Mouse (Mus musculus) testis, adult 2 months (tissue): Measurements from ENCODE around the gene Plbd2. TPM values are rescaled to one million over a fixed set of nuclear protein-coding genes. Genes with fewer than 3 reads are reported as not detected.

ENCODE experiments used
- H3K27ac ChIP-seq: fragments of 200-500 bp; 2 replicates; pipeline ENCODE4 v1.5.1; 2012; ENCODE audit warnings: low read depth, low read length; ENCODE audit not compliant: control insufficient read depth, insufficient read depth
- H3K27me3 ChIP-seq: fragments of 200-500 bp; 2 replicates; pipeline ENCODE4 v1.6.1; 2012; ENCODE audit warnings: mild to moderate bottlenecking, low read length, moderate library complexity; ENCODE audit not compliant: control insufficient read depth, insufficient read depth
- H3K36me3 ChIP-seq: fragments of 200-500 bp; 2 replicates; pipeline ENCODE4 v1.6.1; 2012; ENCODE audit warnings: mild to moderate bottlenecking, low read length; ENCODE audit not compliant: control insufficient read depth, insufficient read depth
- H3K4me1 ChIP-seq: fragments of 200-500 bp; 2 replicates; pipeline ENCODE4 v1.6.1; 2012; ENCODE audit warnings: low read length; ENCODE audit not compliant: control insufficient read depth, insufficient read depth
- H3K4me3 ChIP-seq: fragments of 200-500 bp; 2 replicates; pipeline ENCODE4 v1.5.1; 2012; ENCODE audit warnings: low read depth, mild to moderate bottlenecking, low read length, moderate library complexity, mixed read lengths; ENCODE audit not compliant: control insufficient read depth
- CTCF ChIP-seq: fragments of 200-500 bp; IDR thresholded peaks from 2 replicates; pipeline ENCODE4 v1.5.1; 2012; ENCODE audit warnings: low read depth, mild to moderate bottlenecking, inconsistent platforms, low read length, moderate library complexity; ENCODE audit not compliant: control insufficient read depth, insufficient read depth, insufficient replicate concordance
- POLR2A ChIP-seq: fragments of 200-500 bp; IDR thresholded peaks from 2 replicates; pipeline ENCODE4 v1.6.1; 2012; ENCODE audit warnings: low read depth, mild to moderate bottlenecking, inconsistent platforms, low read length, moderate library complexity; ENCODE audit not compliant: control insufficient read depth
- polyA plus RNA-seq: library from polyadenylated mRNA; depleted of rRNA; stranded (reverse); fragments of >200 nt; gene quantifications from 2 replicates; pipeline ENCODE4 v1.2.3, GENCODE M21; 2012

Gene Plbd2
- polyA plus RNA-seq, 1 experiment, result 86.2 TPM

DNA sequence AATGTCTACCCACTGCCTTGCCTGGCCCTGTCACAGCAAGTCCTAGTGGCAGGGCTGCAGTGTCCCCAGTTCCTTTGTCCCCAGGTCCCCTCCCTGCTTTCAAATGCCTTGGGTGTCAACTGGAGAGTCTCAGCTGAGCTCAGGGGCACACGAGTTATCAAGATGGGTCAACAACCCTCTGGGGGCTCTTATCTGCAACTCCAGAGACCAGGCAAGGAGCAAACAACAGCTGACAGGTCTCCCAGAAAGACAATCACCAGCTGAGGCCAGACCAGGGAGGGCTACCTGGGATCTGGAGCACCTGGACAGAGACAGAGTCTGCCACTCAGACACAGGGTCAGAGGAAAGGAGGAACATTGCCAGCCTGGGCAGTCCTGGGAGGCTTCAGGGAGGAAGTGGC is 47.2 kb downstream of the Plbd2 start:
- TF ChIP-seq CTCF (no peak), POLR2A (no peak)
- H3K4me1 ChIP-seq, result peaks cover 13% of the 10 kb centered on the region
- no peaks in the 10 kb centered on the region for H3K36me3 ChIP-seq
- no peaks in the 10 kb centered on the region for H3K27me3 ChIP-seq
- H3K27ac ChIP-seq, result no peak overlapping the region
- H3K4me3 ChIP-seq, result no peak overlapping the region

DNA sequence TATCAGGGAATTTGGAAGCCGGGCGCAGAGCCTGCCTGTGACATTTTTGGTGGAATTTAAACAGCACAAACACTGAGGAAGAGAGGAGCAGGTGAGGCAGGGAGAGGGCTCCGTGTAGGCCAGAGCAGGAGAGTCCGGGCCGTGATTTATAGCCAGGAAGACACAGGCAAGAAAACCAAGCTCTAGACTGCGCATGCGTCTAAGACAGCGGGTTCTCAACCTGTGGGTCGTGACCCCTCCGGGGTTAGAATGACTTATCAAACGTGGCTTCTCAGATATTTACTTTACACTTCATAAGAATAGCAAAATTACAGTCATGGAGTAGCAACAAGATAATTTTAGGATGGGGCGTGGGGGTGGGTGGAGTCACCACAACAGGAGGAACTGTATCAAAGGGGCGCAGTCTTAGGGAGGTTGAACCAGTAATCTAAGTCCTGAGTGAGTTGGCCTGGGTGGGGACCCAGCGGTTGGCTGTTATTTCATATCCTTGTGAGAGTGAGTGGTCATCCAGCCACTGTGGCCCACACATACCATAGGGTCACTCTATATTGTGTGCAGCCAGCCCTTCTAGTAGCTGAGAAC is 48.6 kb downstream of the Plbd2 start:
- Histone ChIP-seq H3K4me1 (peaks cover 13% of the 10 kb centered on the region), H3K27ac (no peak overlapping the region), H3K36me3 (no peaks in the 10 kb centered on the region), H3K4me3 (peak overlapping the region; percentile 45), H3K27me3 (no peaks in the 10 kb centered on the region)
- no peak for TF ChIP-seq POLR2A
- no peak for TF ChIP-seq CTCF

DNA sequence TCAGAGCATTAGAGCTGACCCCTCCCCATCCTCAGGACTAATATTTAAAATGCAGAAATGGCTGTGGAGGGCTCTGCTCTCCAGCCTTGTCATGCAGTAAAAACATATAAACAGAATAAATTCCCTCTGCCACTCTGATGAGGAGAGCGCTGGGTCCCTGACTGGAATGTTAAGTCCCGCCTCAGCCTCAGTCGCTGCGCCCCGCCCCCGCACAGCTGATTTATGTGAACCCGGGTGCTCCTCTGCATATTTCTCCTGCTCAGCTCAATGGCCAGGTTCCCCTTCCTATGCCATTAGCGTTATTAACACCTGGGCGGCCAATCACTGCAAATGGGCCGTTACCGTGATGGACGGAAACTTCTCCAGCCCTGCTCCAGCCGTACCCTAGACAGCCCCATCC is 56.1 kb downstream of the Plbd2 start:
- Histone ChIP-seq H3K27me3 (no peaks in the 10 kb centered on the region; the same call in 1 of the 2 replicates), H3K36me3 (no peaks in the 10 kb centered on the region), H3K4me3 (no peak overlapping the region), H3K4me1 (no peaks in the 10 kb centered on the region), H3K27ac (no peak overlapping the region)
- no peak for TF ChIP-seq POLR2A
- TF ChIP-seq CTCF, result no peak

DNA sequence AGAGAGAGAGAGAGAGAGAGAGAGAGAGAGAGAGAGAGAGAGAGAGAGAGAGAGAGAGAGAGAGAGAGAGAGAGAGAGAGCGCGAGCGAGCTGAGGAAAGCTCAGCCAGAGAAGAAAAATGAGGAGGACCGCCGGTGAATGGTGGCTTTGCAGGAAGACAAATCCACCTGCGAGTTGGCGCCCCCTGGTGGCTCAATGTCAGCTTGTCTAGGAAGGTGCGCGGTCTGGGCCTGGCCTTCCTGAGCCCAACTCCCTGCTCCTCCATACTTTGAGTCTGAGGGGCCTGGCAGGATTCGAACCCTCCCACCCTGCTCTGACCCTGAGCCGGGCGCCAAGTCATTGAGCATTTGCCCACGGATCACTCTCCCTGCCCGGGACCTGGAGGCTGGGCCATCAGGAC is 62.7 kb downstream of the Plbd2 start:
- Histone ChIP-seq H3K4me3 (no peak overlapping the region), H3K27me3 (peaks cover 2% of the 10 kb centered on the region), H3K36me3 (no peaks in the 10 kb centered on the region), H3K27ac (no peak overlapping the region), H3K4me1 (peaks cover 12% of the 10 kb centered on the region)
- TF ChIP-seq POLR2A (no peak), CTCF (peak; percentile 91)

DNA sequence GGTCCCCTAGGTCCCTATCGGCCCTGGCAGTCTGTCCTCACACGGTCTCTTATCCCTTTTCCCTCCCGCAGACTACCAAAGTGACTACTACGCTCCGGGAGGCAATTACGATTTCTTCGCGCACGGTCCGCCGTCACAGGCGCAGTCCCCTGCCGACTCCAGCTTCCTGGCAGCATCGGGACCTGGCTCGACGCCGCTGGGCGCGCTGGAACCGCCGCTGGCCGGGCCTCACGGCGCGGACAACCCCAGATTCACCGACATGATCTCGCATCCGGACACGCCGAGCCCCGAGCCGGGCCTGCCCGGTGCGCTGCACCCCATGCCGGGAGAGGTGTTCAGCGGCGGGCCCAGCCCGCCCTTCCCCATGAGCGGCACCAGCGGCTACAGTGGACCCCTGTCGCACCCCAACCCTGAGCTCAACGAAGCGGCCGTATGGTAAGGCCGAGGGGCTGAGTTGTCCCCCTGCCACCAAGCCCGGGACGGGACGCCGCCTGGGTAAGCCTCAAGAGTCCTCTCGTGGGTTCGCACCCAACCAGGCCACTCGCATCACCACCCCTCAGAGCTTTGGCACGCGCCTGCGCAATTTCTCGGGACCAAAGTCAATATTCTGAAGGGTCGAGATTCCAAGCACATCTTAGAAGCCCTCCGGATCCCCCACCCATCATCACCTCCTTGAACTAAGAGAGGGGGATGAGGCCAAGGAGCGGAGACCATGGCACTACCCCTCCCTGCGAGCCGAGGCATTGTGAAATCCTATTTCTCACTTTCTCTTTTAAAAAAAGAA is 63.3 kb downstream of the Plbd2 start:
- no peaks in the 10 kb centered on the region for H3K36me3 ChIP-seq
- TF ChIP-seq POLR2A (no peak), CTCF (no peak)
- H3K27me3 ChIP-seq, result peaks cover 2% of the 10 kb centered on the region
- H3K4me1 ChIP-seq, result peaks cover 18% of the 10 kb centered on the region
- no peak overlapping the region for H3K27ac ChIP-seq
- H3K4me3 ChIP-seq, result no peak overlapping the region

DNA sequence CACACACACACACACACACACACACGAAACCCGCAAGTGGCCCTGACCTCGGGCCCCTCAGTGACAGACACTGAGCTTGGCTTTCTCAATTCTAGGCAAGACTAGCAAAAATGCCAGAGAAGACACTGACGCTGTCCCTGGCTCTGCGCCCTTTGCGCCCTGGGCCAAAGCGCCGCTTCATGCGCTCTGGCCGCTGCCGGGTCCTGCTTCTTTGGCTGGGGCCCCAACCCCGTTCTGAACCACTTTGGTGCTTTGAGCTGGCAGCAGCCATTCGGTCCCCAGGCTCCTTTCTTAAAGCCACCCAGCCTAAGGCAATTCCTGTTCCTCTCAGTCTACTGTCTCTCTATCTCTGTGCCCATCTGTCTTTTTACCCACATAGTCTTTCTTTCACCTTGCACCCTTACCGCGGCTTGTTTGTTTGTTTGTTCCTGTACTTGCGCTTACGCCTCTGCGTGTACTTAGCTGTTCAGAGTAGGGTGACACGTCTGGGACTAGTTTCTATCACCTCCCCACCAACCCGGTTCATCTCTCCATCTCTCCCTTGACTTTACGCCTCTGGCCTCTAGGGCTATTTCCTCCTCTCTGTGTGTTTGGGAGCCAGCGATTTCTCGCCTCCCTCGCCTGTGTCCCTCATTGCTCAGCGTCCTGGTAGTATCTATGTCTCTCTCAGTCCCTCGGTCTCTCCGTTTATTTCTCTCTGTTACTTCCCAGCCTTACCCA is 64.3 kb downstream of the Plbd2 start:
- H3K4me3 ChIP-seq, result no peak overlapping the region
- H3K27me3 ChIP-seq, result peaks cover 2% of the 10 kb centered on the region
- no peaks in the 10 kb centered on the region for H3K36me3 ChIP-seq
- TF ChIP-seq POLR2A (no peak), CTCF (no peak)
- H3K4me1 ChIP-seq, result peaks cover 20% of the 10 kb centered on the region
- H3K27ac ChIP-seq, result no peak overlapping the region

- Histone ChIP-seq H3K4me3 (no peak overlapping the region), H3K27ac (no peak overlapping the region), H3K36me3 (no peaks in the 10 kb centered on the region), H3K4me1 (peaks cover 20% of the 10 kb centered on the region), H3K27me3 (peaks cover 2% of the 10 kb centered on the region)
- TF ChIP-seq CTCF (no peak), POLR2A (no peak)
These were observed 65.0 kb downstream of the Plbd2 start for GRCm38 (mm10) chr5:120438469-120438868.
